Mouse (Mus musculus): ENCODE measurements around the gene Safb2. TPM values are rescaled to one million over a fixed set of nuclear protein-coding genes. Genes with fewer than 3 reads are reported as not detected.

The Safb2 gene
- polyA plus RNA-seq, 1 experiment = 137 TPM

DNA sequence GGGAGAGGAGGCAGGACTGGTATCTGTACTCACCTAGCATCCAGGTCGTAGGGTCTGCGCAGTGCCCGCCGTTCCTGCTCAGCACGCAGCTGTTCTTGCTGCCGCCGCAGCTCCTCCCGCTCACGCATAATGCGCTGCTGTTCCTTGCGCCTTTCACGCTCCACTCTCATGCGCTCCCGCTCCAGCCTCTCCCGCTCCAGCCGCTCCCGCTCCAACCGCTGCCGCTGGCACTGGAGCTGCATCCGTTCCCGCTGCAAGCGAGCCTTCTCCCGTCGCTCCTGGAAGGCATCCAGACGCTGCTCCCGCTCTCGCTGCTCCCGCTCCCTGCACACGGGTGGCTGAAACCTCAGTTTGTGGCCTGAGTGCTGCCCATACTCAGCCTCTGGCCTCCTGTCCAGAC is 18.1 kb downstream of the Safb2 start:
- H3K4me1 ChIP-seq (ENCODE audit: control insufficient read depth, insufficient read depth, low read length) = peaks cover 7% of the 10 kb centered on the region
- H3K27ac ChIP-seq (ENCODE audit: insufficient read depth, low read length) = no peak overlapping the region
- TF ChIP-seq POLR2A (IDR thresholded peaks at IDR 0.05; ENCODE audit: borderline replicate concordance, insufficient read depth, low read length) (no peak), CTCF (IDR thresholded peaks at IDR 0.05; ENCODE audit: borderline replicate concordance, insufficient read depth, low read depth, low read length) (no peak)
- H3K4me3 ChIP-seq (replicated peaks; ENCODE audit: insufficient read depth, low read depth, low read length) = no peak overlapping the region
- H3K27me3 ChIP-seq (ENCODE audit: control insufficient read depth, insufficient read depth, low read length) = no peaks in the 10 kb centered on the region
- 73% methylated on average over 29 of the region's 29 CpGs for WGBS
- no peak for DNase-seq

DNA sequence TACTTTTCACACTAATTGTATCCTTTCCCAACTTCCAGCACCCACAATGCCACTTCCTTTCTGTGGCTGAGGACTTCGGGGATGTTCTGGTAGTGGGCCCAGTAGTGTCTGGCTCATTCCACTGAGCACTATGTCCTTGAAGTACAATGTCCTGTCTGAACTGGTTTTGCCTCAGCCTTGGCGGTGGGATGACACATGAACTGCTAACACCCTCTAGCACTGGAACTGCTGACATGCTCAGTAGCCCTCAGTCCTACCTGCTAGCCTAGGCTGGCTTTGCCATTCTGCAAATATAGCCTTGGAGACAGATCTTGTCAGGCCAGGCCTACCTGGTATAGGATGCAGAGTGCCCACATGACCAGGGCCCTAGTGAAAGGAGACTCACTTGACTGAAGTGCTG is 22.5 kb downstream of the Safb2 start:
- Histone ChIP-seq H3K4me1 (ENCODE audit: control insufficient read depth, insufficient read depth, low read length) (no peaks in the 10 kb centered on the region), H3K27me3 (ENCODE audit: control insufficient read depth, insufficient read depth, low read length) (no peaks in the 10 kb centered on the region), H3K27ac (ENCODE audit: insufficient read depth, low read length) (no peak overlapping the region), H3K4me3 (replicated peaks; ENCODE audit: insufficient read depth, low read depth, low read length) (no peak overlapping the region)
- 88% methylated on average over 2 of the region's 2 CpGs for WGBS
- no peak for DNase-seq
- TF ChIP-seq CTCF (IDR thresholded peaks at IDR 0.05; ENCODE audit: borderline replicate concordance, insufficient read depth, low read depth, low read length) = no peak
- no peak for TF ChIP-seq POLR2A (IDR thresholded peaks at IDR 0.05; ENCODE audit: borderline replicate concordance, insufficient read depth, low read length)

DNA sequence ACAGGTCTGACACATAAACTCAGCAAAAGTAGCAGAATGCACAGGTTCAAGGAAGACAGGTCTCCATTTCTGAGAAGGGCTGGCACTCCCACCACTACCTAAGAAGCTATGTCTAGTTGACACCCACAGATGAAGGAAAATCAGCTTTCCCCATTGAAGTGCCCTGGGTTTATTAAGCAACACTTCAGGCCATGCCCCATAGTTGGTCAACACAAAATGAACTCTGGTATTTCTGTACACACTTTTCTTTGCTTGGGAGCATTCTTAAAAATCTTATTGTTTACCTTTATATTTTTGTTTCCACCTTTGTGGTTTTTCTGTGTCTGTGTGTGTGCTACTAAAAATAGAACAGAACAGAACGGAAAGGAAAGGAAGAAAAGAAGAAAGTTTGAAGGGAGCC is 24.3 kb downstream of the Safb2 start:
- no peak overlapping the region for H3K27ac ChIP-seq (ENCODE audit: insufficient read depth, low read length)
- H3K4me1 ChIP-seq (ENCODE audit: control insufficient read depth, insufficient read depth, low read length) = no peaks in the 10 kb centered on the region
- H3K27me3 ChIP-seq (ENCODE audit: control insufficient read depth, insufficient read depth, low read length) = no peaks in the 10 kb centered on the region
- no peak for TF ChIP-seq POLR2A (IDR thresholded peaks at IDR 0.05; ENCODE audit: borderline replicate concordance, insufficient read depth, low read length)
- TF ChIP-seq CTCF (IDR thresholded peaks at IDR 0.05; ENCODE audit: borderline replicate concordance, insufficient read depth, low read depth, low read length) = no peak
- 53% methylated on average over 1 of the region's 1 CpGs for WGBS
- H3K4me3 ChIP-seq (replicated peaks; ENCODE audit: insufficient read depth, low read depth, low read length) = no peak overlapping the region
- no peak for DNase-seq

DNA sequence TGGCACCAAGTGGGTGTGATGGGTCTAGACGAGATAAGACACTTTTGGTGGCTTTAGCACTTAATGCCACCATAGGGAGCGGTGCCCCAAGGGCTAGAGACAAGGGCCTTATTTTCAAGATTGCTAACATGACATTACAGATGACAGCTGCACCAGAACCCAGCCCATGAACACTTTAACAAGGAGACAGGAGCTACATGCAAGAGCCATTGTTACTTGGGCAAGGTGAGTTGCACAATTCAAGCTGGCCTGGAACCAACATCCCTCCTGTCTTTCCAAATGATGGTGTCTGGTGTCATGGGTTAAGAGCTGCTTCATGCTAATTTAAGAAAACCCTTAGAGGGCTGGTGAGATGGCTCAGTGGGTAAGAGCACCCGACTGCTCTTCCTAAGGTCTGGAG is 25.0 kb downstream of the Safb2 start:
- Histone ChIP-seq H3K4me1 (ENCODE audit: control insufficient read depth, insufficient read depth, low read length) (no peaks in the 10 kb centered on the region), H3K27ac (ENCODE audit: insufficient read depth, low read length) (no peak overlapping the region), H3K27me3 (ENCODE audit: control insufficient read depth, insufficient read depth, low read length) (no peaks in the 10 kb centered on the region), H3K4me3 (replicated peaks; ENCODE audit: insufficient read depth, low read depth, low read length) (no peak overlapping the region)
- DNase-seq = no peak
- WGBS = 64% methylated on average over 3 of the region's 3 CpGs
- TF ChIP-seq CTCF (IDR thresholded peaks at IDR 0.05; ENCODE audit: borderline replicate concordance, insufficient read depth, low read depth, low read length) = no peak
- TF ChIP-seq POLR2A (IDR thresholded peaks at IDR 0.05; ENCODE audit: borderline replicate concordance, insufficient read depth, low read length) = no peak

DNA sequence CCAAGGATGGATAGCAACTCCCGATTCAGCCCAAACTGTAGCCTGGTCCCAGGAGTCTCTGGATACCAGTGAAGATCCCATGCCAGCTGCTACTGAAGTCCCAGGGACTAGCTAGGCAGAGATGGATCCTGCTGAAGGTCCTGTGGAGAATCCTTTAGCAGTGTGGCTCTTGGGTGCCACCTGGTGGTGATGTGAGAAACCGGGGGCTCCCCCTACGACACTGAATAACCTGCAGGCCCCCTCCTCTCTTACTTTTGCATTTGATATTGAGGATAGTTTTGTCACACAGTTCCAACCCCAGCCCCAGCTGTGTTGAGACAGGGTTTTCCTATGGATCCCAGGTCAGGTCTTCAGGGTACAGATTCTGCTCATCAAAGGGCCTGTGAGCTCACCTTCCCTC is 25.9 kb downstream of the Safb2 start:
- Histone ChIP-seq H3K4me1 (ENCODE audit: control insufficient read depth, insufficient read depth, low read length) (no peaks in the 10 kb centered on the region), H3K4me3 (replicated peaks; ENCODE audit: insufficient read depth, low read depth, low read length) (no peak overlapping the region), H3K27ac (ENCODE audit: insufficient read depth, low read length) (no peak overlapping the region), H3K27me3 (ENCODE audit: control insufficient read depth, insufficient read depth, low read length) (no peaks in the 10 kb centered on the region)
- peak; percentile 83 for TF ChIP-seq CTCF (IDR thresholded peaks at IDR 0.05; ENCODE audit: borderline replicate concordance, insufficient read depth, low read depth, low read length)
- TF ChIP-seq POLR2A (IDR thresholded peaks at IDR 0.05; ENCODE audit: borderline replicate concordance, insufficient read depth, low read length) = no peak
- 3% methylated on average over 3 of the region's 3 CpGs for WGBS
- DNase-seq = peak; percentile 70 to 73

DNA sequence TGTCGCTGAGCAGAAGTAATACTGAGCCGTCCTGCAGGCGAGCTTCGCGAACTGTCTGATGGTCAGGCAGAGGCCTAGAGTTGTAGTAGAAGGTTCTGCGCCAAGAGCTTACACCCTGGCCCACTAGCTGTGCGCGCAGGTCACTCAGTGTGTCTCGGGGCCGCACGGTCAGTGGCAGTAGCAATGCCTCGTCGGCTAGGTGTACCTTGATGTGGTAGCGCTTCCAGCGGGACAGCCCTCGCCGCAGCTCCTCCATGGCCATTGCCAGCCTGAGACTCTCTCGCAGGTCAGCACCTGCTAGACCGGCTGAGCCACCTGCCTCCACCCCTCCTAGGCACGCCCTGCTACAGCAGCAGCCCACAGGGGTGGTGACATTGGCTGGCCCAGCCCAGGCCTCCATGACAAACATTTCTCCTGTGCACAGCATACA is 30.2 kb downstream of the Safb2 start, which contains the start of gene Gm20219:
TSS of gene Gm20219 (minus strand) at position 266 of the 430 bp plus-strand sequence.
- Histone ChIP-seq H3K4me1 (ENCODE audit: control insufficient read depth, insufficient read depth, low read length) (peaks cover 8% of the 10 kb centered on the region; the same call in 1 of the 2 replicates), H3K27me3 (ENCODE audit: control insufficient read depth, insufficient read depth, low read length) (no peaks in the 10 kb centered on the region), H3K27ac (ENCODE audit: insufficient read depth, low read length) (no peak within 1 kb of the TSS), H3K4me3 (replicated peaks; ENCODE audit: insufficient read depth, low read depth, low read length) (no peak within 1 kb of the TSS)
- no peak for TF ChIP-seq CTCF (IDR thresholded peaks at IDR 0.05; ENCODE audit: borderline replicate concordance, insufficient read depth, low read depth, low read length)
- TF ChIP-seq POLR2A (IDR thresholded peaks at IDR 0.05; ENCODE audit: borderline replicate concordance, insufficient read depth, low read length) = no peak
- no peak for DNase-seq
- WGBS = 85% methylated on average over 20 of the region's 20 CpGs

DNA sequence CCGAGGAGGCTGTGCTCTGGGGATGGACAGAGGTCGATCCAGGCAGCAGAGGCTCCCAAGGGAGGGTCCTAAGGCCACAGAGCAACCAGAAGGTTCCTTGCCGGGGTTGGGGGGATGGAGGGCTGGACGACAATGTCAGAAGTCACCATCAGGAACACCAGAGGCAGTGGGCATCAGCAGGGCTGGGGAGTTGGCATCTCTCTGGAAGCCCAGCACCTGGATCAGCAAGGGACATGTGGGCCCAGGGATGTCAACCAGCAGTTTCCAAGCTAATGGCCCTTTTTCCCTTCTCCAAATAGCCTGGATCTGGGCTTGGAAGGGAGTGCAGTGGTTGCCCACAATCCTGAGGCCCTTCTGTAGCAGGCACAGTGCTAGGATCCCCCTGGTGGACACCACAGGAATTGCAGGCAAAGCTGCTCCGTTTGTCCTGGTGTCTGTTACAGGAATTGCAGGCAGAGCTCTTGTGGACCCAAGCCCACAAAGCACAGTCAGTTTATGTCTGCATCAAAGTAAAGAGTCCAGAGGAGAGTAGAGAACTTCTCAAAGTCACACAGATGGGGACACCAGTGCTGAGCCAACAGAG is 31.5 kb downstream of the Safb2 start:
- TF ChIP-seq CTCF (IDR thresholded peaks at IDR 0.05; ENCODE audit: borderline replicate concordance, insufficient read depth, low read depth, low read length) = peak; percentile 100
- TF ChIP-seq POLR2A (IDR thresholded peaks at IDR 0.05; ENCODE audit: borderline replicate concordance, insufficient read depth, low read length) = no peak
- H3K4me3 ChIP-seq (replicated peaks; ENCODE audit: insufficient read depth, low read depth, low read length) = no peak overlapping the region
- H3K27ac ChIP-seq (ENCODE audit: insufficient read depth, low read length) = no peak overlapping the region
- WGBS = 56% methylated on average over 5 of the region's 5 CpGs
- DNase-seq = peak; percentile 69 to 84
- peaks cover 14% of the 10 kb centered on the region for H3K4me1 ChIP-seq (ENCODE audit: control insufficient read depth, insufficient read depth, low read length)
- no peaks in the 10 kb centered on the region for H3K27me3 ChIP-seq (ENCODE audit: control insufficient read depth, insufficient read depth, low read length)

DNA sequence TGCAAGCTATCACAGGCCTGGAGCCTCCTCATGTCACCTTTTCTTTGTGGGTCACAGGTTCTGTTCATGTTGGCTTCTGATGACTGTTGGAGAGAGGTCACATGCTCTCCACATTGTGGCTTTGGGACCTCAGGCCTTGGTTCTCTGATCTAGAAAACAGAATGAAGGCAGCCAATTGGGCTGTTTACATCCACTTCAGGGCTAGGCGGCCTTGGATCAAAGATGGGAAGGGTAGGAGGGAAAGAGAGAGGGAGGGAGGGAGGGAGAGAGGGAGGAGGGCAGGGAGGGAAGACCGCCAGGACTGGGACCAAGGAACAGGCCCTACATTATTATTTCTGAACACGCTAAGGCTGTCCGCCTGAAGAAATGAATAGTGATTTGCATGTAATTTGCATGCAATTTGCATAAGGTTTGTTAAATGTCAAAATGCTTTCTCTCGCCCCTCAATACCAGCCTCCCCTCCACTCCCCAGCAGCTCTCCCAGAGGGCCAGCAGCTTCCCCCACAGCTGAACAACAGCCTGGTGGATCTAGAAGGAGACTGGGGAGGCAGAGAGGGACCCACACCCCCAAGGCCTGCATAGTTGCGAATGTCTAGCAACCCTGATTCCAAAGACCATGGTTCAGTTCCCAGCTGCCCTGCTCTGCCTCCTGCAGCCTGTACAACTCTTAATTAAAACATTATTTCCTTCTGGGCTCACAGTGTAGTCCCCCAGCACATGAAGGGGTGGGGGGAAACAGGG is 32.4 kb downstream of the Safb2 start:
- Histone ChIP-seq H3K27me3 (ENCODE audit: control insufficient read depth, insufficient read depth, low read length) (no peaks in the 10 kb centered on the region), H3K4me3 (replicated peaks; ENCODE audit: insufficient read depth, low read depth, low read length) (no peak overlapping the region), H3K27ac (ENCODE audit: insufficient read depth, low read length) (no peak overlapping the region), H3K4me1 (ENCODE audit: control insufficient read depth, insufficient read depth, low read length) (peaks cover 18% of the 10 kb centered on the region)
- TF ChIP-seq POLR2A (IDR thresholded peaks at IDR 0.05; ENCODE audit: borderline replicate concordance, insufficient read depth, low read length) (no peak), CTCF (IDR thresholded peaks at IDR 0.05; ENCODE audit: borderline replicate concordance, insufficient read depth, low read depth, low read length) (no peak)
- DNase-seq = peak in 1 of 2 experiments; percentile 16
- 81% methylated on average over 6 of the region's 6 CpGs for WGBS
